Mouse (Mus musculus) neutrophil, adult 65 days (primary cell): ENCODE data around the gene Klra9. TPM values are rescaled to one million over a fixed set of nuclear protein-coding genes. Genes with fewer than 3 reads are reported as not detected.

Experiments
- total RNA-seq: library from RNA; stranded (reverse); gene quantifications from 2 replicates; pipeline ENCODE4 v1.2.4, GENCODE M21; 2023

Gene Klra9
- not detected in 2 replicates for total RNA-seq

DNA sequence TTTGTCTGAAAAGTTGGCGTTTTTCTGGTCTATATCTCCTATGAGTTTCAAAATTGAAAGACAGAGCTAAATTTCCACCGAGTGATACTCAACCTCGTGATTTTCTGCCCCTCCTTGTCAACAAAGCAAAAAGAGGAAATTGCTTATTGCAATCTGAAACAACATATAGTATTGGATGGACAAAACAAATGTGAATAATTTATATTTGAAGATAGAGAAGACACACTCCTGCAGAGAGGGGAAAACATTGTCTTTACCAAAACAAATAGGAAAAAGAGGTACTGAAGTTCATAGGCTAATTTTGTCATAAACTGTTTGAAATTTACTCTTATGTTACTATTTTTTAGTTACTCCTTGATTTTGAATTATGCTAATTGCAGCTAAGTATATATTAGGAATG is at the start of gene Klra9:
Gene Klra9, minus strand, starts transcription at position 101 of the 400 bp plus-strand sequence.

DNA sequence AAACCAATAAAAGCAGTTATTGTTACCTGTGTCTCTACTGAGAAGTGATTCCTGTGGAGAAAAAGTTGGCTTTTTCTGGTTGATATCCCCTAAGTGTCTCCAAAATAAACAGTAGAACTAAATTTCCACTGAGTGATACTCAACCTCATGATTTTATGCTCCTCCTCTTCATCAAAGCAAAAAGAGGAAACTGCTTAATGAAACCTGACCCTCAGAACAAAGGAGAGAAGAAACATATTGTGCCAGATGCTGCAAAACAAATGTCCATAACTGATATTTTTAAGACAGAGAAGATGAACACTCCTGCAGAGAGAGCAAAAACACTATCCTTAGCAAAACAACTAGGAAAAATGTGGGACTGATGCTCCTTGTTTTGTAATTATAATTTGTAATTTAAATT is 40.3 kb upstream of the Klra9 start, which contains the start of gene Klra7:
Gene Klra7, minus strand, starts transcription at position 101 of the 400 bp plus-strand sequence.

DNA sequence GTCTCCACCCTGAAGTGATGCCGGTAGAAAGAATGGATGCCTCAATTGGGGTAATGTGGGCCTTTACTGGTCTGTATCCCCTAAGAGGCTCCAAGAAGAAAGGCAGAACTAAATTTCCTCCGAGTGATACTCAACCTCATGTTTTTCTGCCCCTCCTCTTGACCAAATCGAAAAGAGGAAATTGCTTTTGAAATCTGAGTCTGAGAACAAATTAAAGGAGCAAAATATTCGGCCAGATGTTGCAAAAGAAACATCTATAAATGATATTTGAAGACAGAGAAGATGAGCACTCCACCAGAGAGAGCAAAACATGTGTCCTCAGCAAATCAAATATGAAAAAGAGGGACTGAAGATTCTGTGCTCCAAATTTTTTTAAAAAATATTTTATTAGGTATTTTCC is 63.1 kb downstream of the Klra9 start, which contains the start of gene Klra8:
Gene Klra8, minus strand, starts transcription at position 101 of the 400 bp plus-strand sequence.

Other genes with a start within 250 kb of the Klra9 start
- not detected in 2 replicates for gene Klra6, start 166.2 kb downstream of the Klra9 start, total RNA-seq
- gene Klra4, start 125.8 kb downstream of the Klra9 start, total RNA-seq = not detected in 2 replicates
- gene Klra8, start 63.2 kb downstream of the Klra9 start, total RNA-seq = 0.57 and 0.79 TPM in 2 replicates
- not detected in 2 replicates for gene Klra7, start 40.2 kb upstream of the Klra9 start, total RNA-seq
- 0.79 and 2.2 TPM in 2 replicates for gene Klra10, start 88.8 kb upstream of the Klra9 start, total RNA-seq
- gene Klra3, start 144.5 kb upstream of the Klra9 start, total RNA-seq = 0.54 and 0.73 TPM in 2 replicates
- gene Klra1, start 193.8 kb upstream of the Klra9 start, total RNA-seq = 0.39 TPM in 1 of 2 replicates, not detected in the other